Mouse (Mus musculus) R1 (cell line): ENCODE measurements at regions not wholly inside any gene's neighbourhood (a gene's known extent, or its start where the extent isn't known, plus 50 kb on each side); places are given as distances from the start of the nearest gene placed in this dataset.

ENCODE experiments used
- DNase-seq: peaks from one replicate; pipeline ENCODE4 v3.0.0-alpha.2; 2018; ENCODE audit warnings: low read depth, low spot score

DNA sequence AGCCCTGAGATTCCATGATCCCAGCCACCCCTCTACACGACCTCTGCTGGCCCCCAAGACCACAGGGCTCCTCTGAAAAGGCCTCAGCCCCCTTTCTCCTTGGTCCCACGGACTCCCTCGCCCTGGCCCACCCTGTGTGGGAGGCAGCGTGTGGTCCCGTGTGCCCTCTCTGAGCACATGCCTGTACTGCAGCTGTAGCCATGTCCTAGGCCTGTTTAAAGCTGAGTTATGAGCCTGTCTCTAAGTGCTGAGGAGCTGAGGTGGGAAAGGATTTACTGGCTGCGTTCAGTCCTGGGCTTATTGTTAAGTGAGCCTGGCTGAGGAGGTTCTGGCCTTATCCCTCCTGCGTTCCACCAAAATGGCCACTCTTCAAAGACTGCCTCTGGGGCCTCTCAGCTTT is 102.6 kb downstream of the Vegfa start:
- no peak for DNase-seq

DNA sequence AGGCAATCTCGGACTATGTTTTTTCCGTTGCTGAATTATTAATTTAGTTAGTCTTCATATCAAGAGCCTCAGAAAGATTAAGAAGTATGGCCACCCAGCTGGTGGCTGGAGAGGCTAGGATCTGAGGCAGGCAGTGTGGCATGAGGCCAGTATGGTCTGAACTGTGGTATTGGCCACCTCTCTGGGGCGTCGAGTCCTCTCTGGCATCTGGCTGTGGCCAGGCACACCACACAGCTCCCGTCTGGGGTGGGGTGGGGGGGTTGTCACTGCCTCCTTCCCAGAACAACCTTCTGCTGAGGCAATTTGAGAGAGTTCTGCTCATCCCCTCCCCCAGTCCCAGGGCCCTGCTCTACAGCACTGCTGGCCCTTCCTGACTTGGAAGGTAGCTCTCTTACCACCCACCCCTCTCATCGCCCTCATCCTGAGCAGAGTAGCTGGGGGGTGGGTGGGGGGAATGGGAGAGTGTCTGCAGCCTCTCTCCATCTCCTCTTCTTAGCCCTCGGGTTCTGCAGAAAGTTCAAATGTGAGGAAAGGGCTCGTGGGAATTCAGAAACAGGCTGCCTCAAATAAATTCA is 103.2 kb downstream of the Vegfa start:
- DNase-seq = no peak

DNA sequence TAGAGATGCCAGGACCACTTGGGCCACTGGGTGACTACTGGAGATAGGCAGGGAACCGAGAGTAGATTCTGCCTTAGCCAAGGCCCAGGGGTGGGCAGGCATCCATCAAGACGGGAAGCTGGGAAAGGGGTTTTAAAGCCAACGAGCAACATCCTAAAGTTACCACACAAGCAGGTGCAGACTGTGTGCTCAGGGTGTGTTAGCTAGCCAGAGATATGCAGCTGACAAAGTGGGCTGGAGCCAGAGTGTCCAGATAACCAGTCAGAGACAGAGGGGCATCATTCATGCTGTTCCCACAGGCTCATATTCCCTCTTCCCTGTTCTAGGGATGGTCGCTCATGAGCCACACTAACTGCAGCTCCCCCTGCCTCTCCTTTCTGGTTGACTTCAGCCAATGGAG is 104.2 kb downstream of the Vegfa start:
- DNase-seq = no peak

DNA sequence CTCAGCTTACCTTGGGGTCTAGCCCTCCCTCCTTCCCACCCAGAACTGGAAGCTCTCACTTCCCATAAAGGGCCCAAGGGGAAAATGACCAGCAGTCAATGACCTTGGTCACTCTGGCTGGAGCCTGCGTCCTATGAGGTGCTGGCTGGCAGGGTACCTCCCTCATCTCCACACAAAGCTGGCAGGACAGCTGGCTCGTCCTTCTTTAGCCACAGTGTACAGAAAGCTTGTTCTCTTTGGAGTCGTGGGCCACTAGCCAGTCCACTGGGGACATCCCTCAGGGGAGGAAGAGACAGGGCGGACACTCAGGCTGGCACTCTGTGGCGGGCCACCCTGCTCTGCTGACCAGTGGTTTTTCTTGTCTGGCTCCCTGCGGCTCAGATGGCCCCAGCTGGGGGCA is 106.3 kb downstream of the Vegfa start:
- DNase-seq = no peak

DNA sequence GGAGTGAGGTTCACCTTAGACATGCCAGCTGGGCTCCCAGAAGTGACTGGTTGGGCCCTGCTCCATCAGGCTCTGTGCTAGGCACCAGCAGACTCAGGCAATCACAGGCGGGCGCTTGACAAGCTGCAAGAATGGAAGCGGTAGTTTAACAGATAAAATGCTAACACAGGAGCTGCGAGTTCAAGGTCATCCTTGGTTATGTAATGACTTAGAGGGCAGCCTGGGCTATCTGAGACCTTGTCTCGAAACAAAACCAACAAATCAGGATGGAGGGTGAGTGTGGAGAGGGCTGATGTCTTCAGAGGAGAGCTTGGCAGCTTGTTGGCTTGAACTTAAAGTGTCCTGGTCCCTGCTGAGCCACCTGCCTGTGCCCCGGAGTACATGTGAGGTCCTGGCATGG is 107.6 kb downstream of the Vegfa start:
- DNase-seq = peak; percentile 53

DNA sequence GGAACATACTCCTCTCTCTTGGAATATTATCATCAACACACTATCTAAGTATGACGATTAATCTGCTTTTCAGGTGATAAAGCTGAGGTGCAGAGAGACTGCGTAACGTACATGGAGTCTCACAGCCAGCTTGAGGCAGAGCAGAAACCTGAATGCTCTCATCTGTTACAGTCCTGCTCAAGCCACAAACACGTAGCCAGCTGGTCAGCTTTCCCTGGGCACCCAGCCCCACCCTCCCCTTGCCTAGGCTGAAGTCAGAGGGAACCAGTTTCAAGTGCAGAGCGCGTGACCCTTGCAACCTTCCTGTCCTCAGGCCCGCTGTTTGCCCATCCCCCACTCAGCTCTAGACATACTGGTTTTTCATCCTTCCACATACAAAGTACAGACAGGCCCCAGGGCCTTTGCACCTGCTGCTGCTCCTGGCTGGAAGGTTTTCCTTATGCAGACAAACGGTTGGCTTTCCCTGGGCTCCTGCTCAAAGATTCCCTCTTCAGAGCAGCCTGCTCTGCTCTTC is 108.9 kb downstream of the Vegfa start:
- DNase-seq = peak; percentile 39

DNA sequence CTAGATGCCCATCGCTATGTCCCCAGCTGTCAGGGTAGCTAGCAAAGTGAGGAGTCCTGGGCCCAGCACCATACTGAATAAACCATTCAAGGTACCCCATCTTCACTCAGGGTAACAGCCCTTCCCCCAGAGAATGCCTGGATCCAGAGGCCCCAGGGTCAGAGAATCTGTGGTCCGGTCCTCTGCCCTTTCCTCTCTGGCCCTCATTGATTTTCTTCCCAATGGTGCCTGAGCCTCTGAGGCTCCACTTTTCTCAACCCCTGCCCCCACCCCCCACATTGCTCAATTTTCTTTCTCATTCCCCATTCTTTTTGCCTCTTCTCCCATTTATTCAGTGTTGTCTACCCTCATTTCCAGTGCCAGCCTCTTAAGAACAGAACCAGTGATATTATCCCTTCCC is 114.5 kb downstream of the Vegfa start:
- DNase-seq = no peak

DNA sequence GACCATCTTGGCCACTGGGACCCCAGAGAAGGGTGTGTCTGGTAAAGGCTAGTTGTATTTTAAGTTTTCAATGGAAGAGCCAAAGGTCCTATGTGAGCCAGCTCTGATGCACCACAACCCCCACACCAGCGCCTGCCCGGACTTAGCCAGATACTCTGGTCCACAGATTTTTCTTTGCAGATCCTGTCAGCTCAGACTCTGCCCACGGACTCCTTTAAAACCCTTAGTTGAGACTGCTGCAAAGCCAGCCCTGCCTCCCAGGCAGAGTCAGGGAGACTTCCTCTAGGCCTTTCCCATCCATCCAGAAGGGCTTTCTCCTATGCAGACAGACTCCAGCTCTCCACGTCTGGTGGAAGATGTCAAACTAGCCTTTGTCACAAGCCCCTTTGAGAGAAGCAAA is 115.2 kb downstream of the Vegfa start:
- no peak for DNase-seq

DNA sequence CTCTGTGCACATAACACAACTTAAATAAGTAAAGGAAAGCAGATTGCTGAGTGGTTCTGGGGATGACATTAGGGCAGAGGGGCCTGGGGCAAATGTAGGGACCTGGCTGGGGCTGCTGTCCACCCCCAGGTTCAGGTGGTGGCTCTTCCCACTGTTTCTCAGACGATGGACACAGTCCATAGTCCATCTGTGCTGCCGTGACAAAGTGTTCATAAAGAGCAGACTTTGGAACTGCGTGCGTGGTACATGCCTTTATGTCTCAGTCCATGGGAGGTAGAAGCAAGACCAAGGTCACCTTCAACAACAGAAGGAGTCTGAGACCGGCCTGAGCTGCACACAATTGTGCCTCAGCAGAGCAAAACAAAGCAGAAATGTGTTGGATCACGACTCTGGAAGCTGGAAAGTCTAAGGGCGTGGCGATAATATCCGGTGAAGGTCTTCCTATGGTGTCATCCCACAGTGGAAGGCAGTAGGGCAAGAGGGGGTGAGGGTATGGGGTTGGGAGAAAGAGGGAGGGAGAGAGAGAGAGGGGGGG is 117.4 kb downstream of the Vegfa start:
- DNase-seq = peak; percentile 80

DNA sequence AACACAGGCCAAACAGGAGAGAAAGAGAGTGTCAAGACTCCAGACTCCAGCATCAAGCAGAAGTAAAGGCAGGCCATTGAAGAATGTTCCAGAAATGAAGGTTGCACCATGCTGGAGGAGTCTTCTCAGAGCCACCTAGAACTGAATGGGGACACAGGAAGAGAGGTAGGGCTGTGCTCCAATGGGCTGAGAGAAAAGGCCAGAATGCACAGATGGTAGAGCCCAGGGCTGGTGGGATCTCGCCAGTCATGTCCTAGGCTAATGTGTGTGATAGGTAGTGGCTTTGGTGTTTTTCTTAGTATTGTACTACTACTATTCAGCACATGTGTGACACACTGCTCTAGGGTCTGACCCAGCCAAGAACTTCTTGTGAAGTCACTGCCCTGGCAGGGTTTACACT is 117.9 kb downstream of the Vegfa start:
- DNase-seq = no peak

DNA sequence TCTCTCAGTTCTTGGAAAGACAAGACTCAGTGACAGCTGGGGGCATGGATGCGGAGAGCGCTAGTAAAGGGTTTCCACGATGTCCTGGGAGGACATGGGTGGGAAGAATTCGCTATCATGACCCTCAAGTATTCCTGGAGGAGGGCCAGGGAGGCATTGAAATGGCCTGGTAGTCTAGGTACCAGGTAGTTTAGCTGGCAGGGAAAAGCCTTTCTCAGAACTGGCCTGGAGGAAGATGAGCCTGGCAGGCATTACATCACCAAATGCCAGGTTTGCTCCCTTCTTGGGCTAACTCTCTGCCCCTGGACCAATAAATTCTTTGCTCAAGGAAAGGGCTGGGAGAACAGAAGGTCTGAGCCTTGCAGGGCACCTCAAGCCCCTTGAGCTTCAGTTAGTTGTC is 118.5 kb downstream of the Vegfa start:
- no peak for DNase-seq

DNA sequence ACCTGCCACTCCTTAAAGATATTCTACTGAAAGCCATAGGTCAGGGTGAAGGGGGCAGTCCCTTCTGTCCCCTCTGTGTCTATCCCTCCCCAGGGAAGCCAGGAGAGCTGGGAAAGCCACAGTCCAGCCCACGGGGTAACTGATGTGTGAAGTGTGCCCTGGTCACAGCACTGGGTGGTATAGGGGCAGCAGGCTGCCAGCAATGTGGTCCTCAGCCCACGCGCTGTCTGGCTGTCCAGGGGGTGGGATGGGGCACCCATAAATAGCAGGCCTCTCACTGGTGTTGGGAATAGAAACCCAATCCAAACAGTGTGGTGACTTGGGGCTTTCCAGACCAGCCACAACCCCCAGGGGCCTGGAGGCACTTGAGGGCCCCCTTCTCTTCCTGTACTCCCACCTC is 120.0 kb downstream of the Vegfa start:
- DNase-seq = no peak

DNA sequence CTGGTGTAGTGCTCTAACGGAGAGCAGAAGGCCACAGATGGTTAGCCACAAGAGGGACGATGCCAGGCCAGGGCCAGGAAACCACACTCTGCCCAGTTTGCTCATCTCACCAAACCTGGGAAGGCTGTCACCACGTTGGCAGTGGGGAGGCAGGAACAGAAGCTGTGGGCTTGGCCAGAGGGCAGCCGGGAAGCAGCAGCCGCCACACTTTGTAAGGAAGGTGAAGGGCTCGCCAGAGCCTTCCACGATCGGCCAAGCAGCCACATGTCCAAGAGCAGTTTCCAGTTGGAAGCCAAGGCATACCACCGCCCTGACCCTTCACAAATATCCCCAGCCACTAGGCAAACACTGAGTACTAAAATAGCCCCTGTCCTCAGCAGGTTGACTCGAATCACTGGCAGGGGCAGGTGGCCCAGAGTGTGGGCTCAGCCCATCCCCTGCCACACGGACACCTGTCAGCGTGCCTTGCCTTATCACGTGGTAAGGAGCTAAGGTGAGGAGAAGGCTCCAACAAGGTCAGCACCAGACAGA is 120.9 kb downstream of the Vegfa start:
- DNase-seq = no peak

DNA sequence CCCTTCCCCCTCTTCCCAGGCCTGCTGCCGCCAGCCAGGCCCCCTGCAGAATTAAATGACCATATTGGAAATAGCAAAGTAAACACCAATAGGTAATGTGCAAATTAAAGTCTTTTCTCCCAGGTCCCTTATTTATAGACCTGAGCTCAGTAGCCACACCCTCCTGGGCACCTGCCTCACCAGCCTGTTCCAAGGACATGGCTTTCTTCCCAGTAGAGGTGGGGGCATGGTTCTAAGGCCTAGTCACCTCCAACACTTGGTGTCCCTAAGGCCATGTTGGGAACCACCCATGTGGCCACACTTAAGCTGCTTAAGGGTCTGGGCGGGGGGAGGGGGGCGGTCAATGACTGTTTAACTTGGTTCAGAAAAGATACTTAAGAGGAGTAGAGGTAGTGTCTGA is 121.9 kb downstream of the Vegfa start:
- DNase-seq = no peak

DNA sequence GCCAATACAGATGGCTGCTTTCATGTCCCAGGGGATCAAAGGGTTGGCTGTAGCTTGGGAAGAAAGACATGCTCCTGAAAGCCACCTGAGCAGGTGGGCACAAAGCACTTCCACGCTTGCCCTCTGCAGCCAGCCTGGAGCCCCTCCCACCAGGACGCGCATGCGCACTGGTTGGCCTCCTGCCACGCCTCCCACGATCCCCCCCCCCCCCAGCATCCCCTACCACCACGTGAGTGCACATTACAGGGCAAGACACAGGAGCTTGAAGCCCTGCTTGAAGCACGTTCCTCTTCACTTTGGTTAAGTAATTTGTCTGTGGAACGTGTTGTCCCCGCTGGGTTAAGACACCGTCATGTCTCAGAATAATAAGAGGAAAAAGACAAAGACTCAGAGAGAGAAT is 124.6 kb downstream of the Vegfa start:
- peak; percentile 42 for DNase-seq

DNA sequence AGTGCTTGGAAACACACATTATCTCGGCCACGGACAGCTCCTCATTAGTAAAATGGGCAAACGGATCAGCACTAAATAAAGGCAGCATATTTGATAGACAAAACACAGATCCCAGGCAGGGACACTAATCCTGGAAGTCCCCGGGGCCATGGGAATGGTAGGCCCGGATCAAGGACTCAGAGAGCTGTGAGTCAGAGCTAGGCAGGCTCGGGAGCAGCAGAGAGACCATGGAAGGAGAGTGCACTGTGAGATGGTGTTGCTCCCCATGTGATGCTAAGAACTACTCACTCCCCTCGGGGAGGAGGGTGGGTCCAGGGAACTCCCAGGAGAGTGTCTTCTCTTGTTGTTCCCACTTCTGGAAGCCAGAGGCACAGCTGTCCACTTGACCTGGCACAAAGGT is 126.6 kb downstream of the Vegfa start:
- no peak for DNase-seq

DNA sequence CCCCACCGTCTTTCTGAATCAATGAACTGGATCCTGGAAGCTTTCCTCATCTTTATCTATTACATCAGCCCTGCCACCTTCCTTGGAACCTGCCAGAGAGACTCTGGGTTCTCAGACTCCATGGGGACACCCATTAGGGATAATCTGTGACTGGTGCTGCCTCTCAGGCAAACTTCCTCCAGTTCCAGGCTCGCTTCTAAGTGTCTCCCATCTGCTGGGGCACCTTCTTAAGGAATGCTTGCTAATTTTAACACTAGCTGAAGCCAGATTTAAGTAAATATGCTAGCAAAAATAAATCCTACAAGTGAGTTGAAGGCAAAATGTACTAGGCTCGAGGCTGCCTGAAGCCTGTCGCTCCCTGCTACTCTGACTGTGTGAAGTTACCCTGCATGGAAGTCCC is 127.9 kb downstream of the Vegfa start:
- DNase-seq = no peak

DNA sequence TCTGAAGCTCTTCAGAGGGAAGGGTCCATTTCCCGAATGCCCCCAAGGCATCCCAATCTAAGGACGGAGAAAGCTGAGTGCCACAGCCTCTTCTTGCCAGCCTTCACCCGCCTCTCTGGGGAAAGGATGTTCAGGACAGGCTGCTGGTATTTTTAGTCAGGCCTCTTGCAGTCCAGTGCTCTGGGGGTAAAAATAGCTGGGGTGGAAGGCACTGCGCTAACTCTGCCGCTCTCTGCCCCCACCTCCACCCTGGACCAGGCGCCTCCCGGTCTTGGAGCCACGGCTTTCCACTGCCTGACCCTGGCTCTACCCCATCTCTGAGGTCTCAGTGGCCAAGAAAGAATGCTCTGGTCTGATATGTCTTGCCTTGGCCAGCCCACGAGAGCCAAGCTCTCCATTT is 128.9 kb downstream of the Vegfa start:
- no peak for DNase-seq

DNA sequence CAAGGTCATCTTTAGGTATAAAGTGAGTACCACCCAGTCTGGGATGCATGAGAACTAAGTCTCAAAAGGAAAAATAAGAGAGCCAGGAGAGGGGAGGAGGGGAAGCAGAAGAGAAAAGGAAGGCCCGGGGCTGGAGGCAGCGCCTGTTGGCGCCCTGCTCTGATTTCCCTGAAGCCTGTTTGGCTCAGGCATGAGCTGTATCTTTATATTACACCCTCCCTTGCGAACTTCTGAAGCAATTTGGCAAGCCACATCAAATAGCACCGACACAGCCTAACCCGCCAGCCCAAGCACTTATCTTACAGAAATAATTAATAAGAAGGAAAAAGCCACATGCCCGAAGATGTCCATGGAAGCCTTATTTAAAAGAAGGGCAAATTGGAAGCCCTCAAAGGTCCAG is 129.5 kb downstream of the Vegfa start:
- DNase-seq = no peak

DNA sequence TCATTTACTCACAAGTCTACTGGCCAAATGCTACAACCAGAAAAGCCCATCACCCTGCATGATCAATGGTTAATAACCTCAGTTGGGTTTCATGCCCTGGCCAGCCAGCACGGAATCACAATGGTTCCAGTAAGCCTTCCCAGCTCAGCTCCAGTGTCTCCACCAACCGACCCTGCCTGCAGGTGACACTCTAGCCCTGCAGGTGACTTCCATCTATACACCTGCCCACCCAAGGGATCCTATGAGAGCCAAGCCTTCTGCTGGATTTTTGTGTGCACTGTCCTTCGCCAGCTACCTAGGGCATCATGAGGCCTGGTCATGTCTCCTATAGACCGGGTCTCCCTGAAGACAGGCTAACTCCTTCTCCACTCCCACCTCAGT is 135.3 kb downstream of the Vegfa start:
- DNase-seq = no peak

DNA sequence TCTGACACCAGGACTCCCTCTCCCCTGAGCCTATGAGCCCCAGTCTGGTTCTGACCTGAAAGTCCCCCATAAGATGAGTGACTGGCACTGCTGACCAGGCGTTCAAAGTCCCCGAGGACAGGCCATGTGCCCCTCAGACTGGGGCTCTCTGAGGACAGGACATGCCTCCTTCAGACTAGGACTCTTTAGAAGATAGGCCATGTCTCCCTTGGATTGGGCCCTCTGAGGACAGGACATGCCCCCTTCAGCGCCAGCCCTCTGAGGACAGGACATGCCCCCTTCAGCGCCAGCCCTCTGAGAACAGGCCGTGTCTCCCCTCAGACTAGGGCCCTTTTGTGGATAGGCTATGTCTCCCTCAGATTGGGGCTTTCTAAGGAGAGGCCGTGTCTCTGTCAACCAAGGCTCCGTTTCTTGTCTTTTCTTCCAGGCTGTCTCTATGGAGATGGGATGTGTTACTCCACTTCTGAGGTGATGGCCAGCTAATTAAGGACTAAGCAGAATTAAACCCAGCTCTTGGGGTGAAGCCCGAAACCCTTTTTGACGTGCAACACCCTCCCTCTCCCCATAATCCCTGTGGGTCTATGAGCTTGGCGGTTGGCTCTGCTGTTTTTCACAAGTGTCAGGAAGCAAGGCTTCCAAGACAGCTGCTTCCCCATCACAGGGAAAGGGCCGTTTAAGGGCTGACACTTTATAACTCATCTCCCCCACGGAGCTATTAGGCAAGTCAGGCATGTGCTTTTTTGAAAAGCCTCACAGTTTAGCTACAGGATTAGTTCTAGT is 135.8 kb downstream of the Vegfa start:
- DNase-seq = no peak

DNA sequence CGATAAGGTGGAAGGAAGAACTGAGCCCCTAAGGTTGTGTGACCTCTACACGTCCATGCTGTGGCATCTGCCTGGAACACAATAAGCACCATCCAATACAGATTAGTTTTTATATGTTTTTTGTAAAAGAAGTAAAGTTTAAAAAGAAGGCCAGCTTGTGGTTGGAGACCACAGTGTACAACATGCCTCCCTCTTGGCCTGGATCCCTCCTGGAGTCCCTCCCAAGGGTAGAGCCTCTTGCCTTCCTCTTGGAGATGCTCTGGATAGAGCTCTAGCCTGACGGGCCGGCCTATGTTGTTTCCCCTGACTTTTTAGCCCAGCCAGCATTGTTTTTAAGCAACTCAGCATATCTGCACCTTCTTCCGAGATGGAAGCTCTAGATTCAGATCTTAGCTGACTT is 138.0 kb downstream of the Vegfa start:
- DNase-seq = no peak

DNA sequence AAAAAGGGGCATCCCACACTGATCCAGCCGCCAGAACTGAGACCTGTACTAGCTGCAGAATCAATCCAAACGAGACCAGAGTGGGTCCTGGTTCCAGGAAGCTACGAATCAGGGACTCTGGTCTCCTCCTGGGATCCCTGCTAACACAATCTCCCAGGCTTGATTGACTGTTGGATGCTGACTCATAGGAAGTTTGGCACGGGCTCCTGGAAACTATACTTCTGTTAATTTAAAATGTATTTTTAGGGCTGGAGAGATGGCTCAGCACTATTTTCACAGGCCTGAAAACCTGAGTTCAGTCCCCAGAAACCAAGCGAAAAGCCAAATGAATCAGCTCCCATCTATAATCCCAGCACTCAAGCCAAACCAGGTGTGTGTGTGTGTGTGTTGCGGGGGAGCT is 138.5 kb downstream of the Vegfa start:
- DNase-seq = no peak
